Mouse (Mus musculus): Measurements from ENCODE around the gene Senp6. TPM values are rescaled to one million over a fixed set of nuclear protein-coding genes. Genes with fewer than 3 reads are reported as not detected.

The Senp6 gene
- polyA plus RNA-seq, 1 experiment from 2014 or later = 48.2 TPM

DNA sequence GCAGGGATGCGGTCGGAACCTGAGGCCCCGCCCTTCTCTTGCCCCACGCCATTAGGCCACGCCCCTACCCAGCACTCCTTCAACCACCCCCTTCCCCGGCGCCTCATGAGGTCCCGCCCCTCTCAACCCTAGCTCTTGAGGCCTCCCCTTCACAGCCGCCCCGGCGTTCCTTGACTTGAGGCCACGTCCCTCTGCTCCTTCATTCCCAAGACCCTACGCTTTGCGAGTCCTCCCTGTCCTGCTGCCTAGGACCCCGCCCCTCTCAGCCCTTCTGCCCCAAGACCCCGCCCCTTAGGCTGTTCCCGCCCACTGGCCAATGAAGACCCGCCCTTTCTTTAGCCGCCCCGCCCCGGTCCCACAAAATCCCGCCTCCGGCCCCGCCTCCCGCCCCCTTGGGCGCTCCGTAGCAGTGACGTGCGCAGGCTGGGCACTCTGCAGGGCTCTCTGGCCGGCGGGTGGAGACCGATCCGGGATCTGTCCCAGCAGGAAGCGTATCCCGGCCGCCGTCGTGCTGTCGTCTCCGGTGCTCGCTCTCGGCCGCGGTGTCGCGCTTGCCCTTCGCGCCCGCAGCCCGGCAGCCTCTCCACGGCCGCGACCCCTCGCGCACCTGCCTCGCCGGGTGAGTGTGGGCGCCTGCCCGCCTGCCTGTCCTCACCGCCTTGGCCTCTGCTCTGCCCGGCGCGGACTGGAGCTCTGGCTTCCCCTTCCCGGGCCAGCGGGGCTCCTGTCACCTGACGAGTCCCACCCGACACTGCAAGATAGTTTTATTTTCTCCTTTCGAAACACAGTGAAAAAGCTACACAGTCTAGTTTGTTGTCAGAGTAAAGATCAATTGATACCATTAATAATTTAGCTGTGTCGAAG lies 98.1 kb downstream of the Senp6 start, which contains the start of gene Myo6:
Gene Myo6, plus strand, starts transcription at position 421 of the 864 bp plus-strand sequence.
- H3K27ac ChIP-seq = peak within 1 kb of the TSS; percentile 88
- H3K9me3 ChIP-seq = no peaks in the 10 kb centered on the region
- peak within 1 kb of the TSS; percentile 79 for H3K4me3 ChIP-seq
- no peaks in the 10 kb centered on the region for H3K36me3 ChIP-seq
- peaks cover 19% of the 10 kb centered on the region for H3K27me3 ChIP-seq (ENCODE audit: insufficient read depth, poor library complexity, severe bottlenecking)
- peak; percentile 97 for DNase-seq (ENCODE audit: low spot score)
- under 1% methylated on average over 67 of the region's 69 CpGs for WGBS
- peaks cover 6% of the 10 kb centered on the region; the same call in 1 of the 2 replicates for H3K4me1 ChIP-seq (replicated peaks)

- H3K27me3 ChIP-seq (ENCODE audit: insufficient read depth, poor library complexity, severe bottlenecking) = peaks cover 19% of the 10 kb centered on the region
- no peaks in the 10 kb centered on the region for H3K9me3 ChIP-seq
- H3K27ac ChIP-seq = no peak overlapping the region
- H3K36me3 ChIP-seq = no peaks in the 10 kb centered on the region
- H3K4me1 ChIP-seq (replicated peaks) = peaks cover 6% of the 10 kb centered on the region; the same call in 1 of the 2 replicates
- WGBS = 55% methylated on average over 9 of the region's 9 CpGs
- DNase-seq (ENCODE audit: low spot score) = no peak
- peak overlapping the region; percentile 79 for H3K4me3 ChIP-seq
Measured at GRCm38 (mm10) chr9:80165690-80166089, 99.0 kb downstream of the Senp6 start.

DNA sequence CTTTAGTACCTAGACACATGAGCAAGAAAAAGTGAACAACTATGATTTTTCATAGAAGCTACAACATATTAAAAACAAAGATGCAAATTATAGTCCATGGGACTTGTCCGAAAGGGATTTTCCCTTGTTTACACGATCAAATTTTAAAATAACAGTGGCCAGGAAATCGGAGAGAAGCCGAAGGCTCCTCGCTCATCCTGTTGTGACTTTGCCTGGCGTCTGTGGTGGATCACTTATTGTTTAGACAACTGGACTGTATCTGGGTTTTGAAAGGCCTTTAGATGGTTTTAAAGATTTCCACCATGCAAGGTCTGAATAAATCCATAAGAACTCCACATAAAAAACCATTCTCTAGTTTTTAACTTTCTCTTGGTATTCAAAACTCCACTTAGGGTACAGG lies 99.7 kb downstream of the Senp6 start:
- Histone ChIP-seq H3K4me3 (0 out of 2 replicates have a peak overlapping the region, but pooled peaks have one; percentile 79), H3K9me3 (no peaks in the 10 kb centered on the region), H3K4me1 (replicated peaks) (peaks cover 6% of the 10 kb centered on the region; the same call in 1 of the 2 replicates), H3K36me3 (no peaks in the 10 kb centered on the region), H3K27me3 (ENCODE audit: insufficient read depth, poor library complexity, severe bottlenecking) (peaks cover 19% of the 10 kb centered on the region), H3K27ac (no peak overlapping the region)
- WGBS = 72% methylated on average over 6 of the region's 6 CpGs
- DNase-seq (ENCODE audit: low spot score) = no peak

DNA sequence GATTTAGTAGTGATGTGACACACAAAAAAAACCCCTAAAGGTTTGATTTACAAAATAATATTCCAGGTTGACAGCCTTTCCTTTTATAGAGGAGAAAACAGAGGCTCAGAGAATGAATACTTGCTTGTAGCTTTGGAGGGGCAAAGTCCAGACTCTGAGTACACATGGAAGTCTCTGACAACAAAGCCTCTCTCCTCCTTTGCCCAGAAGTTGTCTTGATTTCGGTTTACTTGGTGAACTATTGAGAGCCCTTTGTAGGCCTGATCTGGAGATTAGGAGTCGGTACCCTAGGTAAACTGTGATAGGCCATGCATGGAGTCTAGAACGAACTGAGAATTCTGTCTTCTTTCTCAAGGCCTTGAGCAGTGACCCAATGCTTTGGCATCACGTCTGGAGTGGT lies 100.4 kb downstream of the Senp6 start:
- WGBS = 82% methylated on average over 4 of the region's 4 CpGs
- H3K4me1 ChIP-seq (replicated peaks) = peaks cover 6% of the 10 kb centered on the region; the same call in 1 of the 2 replicates
- H3K4me3 ChIP-seq = no peak overlapping the region
- no peaks in the 10 kb centered on the region for H3K36me3 ChIP-seq
- no peak for DNase-seq (ENCODE audit: low spot score)
- H3K27ac ChIP-seq = no peak overlapping the region
- peaks cover 19% of the 10 kb centered on the region for H3K27me3 ChIP-seq (ENCODE audit: insufficient read depth, poor library complexity, severe bottlenecking)
- H3K9me3 ChIP-seq = no peaks in the 10 kb centered on the region

- H3K4me1 ChIP-seq (replicated peaks) = peaks cover 7% of the 10 kb centered on the region
- H3K27ac ChIP-seq = no peak overlapping the region
- H3K36me3 ChIP-seq = no peaks in the 10 kb centered on the region
- no peaks in the 10 kb centered on the region for H3K9me3 ChIP-seq
- H3K27me3 ChIP-seq (ENCODE audit: insufficient read depth, poor library complexity, severe bottlenecking) = peaks cover 11% of the 10 kb centered on the region; the same call in 1 of the 2 replicates
- no peak for DNase-seq (ENCODE audit: low spot score)
- H3K4me3 ChIP-seq = no peak overlapping the region
- 85% methylated on average over 9 of the region's 9 CpGs for WGBS
Measured at GRCm38 (mm10) chr9:80169551-80169950, 102.8 kb downstream of the Senp6 start.

GRCm38 (mm10) chr9:80171241-80171640 lies 104.5 kb downstream of the Senp6 start:
- Histone ChIP-seq H3K36me3 (no peaks in the 10 kb centered on the region), H3K4me1 (replicated peaks) (peaks cover 7% of the 10 kb centered on the region), H3K4me3 (no peak overlapping the region), H3K9me3 (no peaks in the 10 kb centered on the region), H3K27me3 (ENCODE audit: insufficient read depth, poor library complexity, severe bottlenecking) (0 out of 2 replicates have a peak, but pooled peaks cover 4% of the 10 kb centered on the region), H3K27ac (no peak overlapping the region)
- DNase-seq (ENCODE audit: low spot score) = no peak

- 74% methylated on average over 8 of the region's 8 CpGs for WGBS
- Histone ChIP-seq H3K27ac (no peak overlapping the region), H3K4me3 (no peak overlapping the region), H3K36me3 (no peaks in the 10 kb centered on the region), H3K27me3 (ENCODE audit: insufficient read depth, poor library complexity, severe bottlenecking) (no peaks in the 10 kb centered on the region), H3K4me1 (replicated peaks) (peaks cover 7% of the 10 kb centered on the region), H3K9me3 (no peaks in the 10 kb centered on the region)
- no peak for DNase-seq (ENCODE audit: low spot score)
Measured at GRCm38 (mm10) chr9:80172396-80173222, 105.9 kb downstream of the Senp6 start.

DNA sequence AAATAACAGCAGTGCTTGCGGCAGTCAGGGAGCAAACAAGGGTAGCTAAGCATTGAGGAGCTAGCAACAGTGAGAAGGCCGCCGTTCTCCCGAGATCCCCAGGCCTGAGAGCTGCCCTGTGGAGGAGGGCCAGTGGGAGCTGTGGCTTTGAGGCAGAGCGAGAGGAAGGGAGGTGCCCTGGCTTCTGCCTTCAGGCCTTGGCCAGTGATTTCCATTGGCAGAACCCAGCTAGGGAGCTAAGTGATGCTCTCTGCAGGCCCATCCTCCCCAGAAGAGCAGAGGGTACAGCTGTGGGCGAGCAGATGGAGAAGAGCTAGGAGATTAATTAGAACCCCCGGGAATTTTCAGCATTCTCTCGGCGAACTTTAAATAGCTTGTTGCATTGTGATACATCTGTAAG lies 106.9 kb downstream of the Senp6 start:
- WGBS = 45% methylated on average over 9 of the region's 9 CpGs
- Histone ChIP-seq H3K36me3 (no peaks in the 10 kb centered on the region), H3K27ac (peak overlapping the region; percentile 31; the same call in 1 of the 2 replicates), H3K4me3 (no peak overlapping the region), H3K27me3 (ENCODE audit: insufficient read depth, poor library complexity, severe bottlenecking) (no peaks in the 10 kb centered on the region), H3K4me1 (replicated peaks) (peaks cover 7% of the 10 kb centered on the region), H3K9me3 (no peaks in the 10 kb centered on the region)
- DNase-seq (ENCODE audit: low spot score) = peak; percentile 26

DNA sequence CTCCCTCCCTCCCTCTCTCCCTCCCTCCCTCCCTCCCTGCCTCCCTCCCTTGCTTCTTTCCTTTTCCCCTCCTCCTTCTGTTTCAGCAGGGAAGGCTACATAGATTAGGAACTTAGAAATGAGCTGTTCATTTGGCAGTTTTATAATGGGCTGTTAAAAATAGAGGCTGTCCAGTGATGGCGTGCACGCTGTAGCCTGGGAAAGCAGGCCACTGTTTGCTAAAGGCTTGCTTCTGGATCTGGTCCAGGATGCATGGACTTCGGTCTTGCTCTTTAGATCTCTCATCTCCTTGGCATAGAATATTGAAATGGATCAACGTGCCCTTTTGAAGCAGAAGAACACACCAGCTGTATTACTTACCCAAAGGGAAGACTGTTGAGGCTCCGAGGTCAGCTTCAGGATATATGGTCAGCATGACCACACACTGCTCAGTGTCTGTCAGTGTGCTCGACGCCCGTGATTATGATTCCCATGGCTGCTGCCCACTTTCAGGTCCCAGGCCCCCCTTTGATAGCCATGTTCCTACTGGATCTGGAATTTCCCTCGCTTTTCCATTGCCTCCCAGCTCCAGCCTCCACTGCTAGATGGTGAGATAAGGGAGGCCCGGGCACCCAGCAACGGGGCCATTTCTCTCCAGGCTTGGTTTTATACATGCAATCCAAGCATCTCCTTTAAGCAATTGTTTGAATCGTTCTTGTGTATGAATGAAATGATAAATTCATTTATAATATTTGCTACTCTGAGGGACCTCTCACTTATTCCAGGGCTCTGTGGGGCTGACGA lies 110.2 kb downstream of the Senp6 start:
- Histone ChIP-seq H3K4me1 (replicated peaks) (peaks cover 14% of the 10 kb centered on the region), H3K27me3 (ENCODE audit: insufficient read depth, poor library complexity, severe bottlenecking) (no peaks in the 10 kb centered on the region), H3K27ac (no peak overlapping the region), H3K9me3 (no peaks in the 10 kb centered on the region), H3K36me3 (no peaks in the 10 kb centered on the region), H3K4me3 (no peak overlapping the region)
- no peak for DNase-seq (ENCODE audit: low spot score)
- 87% methylated on average over 13 of the region's 13 CpGs for WGBS

GRCm38 (mm10) chr9:80178670-80179069 lies 112.0 kb downstream of the Senp6 start:
- WGBS = 94% methylated on average over 2 of the region's 2 CpGs
- Histone ChIP-seq H3K27me3 (ENCODE audit: insufficient read depth, poor library complexity, severe bottlenecking) (no peaks in the 10 kb centered on the region), H3K4me3 (no peak overlapping the region), H3K36me3 (no peaks in the 10 kb centered on the region), H3K4me1 (replicated peaks) (peaks cover 7% of the 10 kb centered on the region), H3K9me3 (no peaks in the 10 kb centered on the region), H3K27ac (no peak overlapping the region)
- DNase-seq (ENCODE audit: low spot score) = no peak

GRCm38 (mm10) chr9:80179688-80180087 lies 113.0 kb downstream of the Senp6 start:
- H3K27me3 ChIP-seq (ENCODE audit: insufficient read depth, poor library complexity, severe bottlenecking) = no peaks in the 10 kb centered on the region
- no peak for DNase-seq (ENCODE audit: low spot score)
- peaks cover 6% of the 10 kb centered on the region; the same call in 1 of the 2 replicates for H3K4me1 ChIP-seq (replicated peaks)
- H3K36me3 ChIP-seq = no peaks in the 10 kb centered on the region
- no peak overlapping the region for H3K4me3 ChIP-seq
- no peaks in the 10 kb centered on the region for H3K9me3 ChIP-seq
- no peak overlapping the region for H3K27ac ChIP-seq
- 79% methylated on average over 4 of the region's 4 CpGs for WGBS

DNA sequence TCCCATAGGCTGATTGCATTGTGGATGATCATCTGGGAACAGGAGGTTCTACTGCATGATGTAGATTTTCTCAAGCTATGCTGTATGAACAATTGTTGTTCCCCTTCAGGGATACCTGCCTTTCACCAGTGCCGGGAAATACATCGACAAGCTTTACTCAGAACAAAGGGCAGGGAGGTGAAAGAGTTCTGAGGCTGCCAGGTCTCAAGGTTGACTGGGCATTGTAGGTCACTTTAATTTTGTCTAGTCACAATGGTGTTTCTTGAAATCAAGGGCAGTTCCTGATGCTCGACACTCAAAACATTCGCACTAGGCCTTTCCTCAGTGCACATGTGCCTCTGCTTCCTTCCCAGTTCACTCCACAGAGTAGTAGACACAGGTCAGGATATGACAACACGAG lies 114.1 kb downstream of the Senp6 start:
- DNase-seq (ENCODE audit: low spot score) = no peak
- Histone ChIP-seq H3K4me1 (replicated peaks) (peaks cover 8% of the 10 kb centered on the region; the same call in 1 of the 2 replicates), H3K27me3 (ENCODE audit: insufficient read depth, poor library complexity, severe bottlenecking) (no peaks in the 10 kb centered on the region), H3K4me3 (no peak overlapping the region), H3K36me3 (no peaks in the 10 kb centered on the region), H3K9me3 (no peaks in the 10 kb centered on the region), H3K27ac (no peak overlapping the region)
- 85% methylated on average over 5 of the region's 5 CpGs for WGBS

Data from hindbrain, embryonic 10.5 days (tissue).